In the genomic region with DNA sequence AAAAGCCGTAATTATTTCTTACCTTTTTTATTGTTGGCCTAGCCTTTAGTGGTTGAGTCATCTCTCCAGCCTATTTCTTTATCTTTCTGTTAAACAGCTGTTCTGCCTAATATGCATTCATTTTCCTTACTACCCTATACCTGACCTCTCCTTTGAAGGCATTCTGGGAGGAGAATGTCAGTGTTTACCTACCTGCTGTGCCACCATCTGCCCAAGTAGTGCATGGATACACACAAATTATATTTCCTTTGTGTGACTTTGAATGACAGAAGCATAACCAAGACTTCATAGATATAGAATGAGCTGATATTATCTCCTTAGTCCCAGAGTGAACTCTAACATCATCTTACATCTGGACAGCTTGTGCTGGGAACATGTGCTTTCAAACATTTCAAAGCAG, we compare ENCODE assay signal across 29 mouse cellular contexts.
DNase-seq lines count a peak whose midpoint lies in the region; ATAC-seq and TF ChIP-seq lines count a peak whose summit lies in the region.
"Had no signal": no experiment of that assay in that cellular context is flagged by ENCODE, and none has a peak within 500 bp of the region (broad histone marks: within the 10 kb centered on the region; RNA-seq: fewer than 3 reads in every experiment).

No protein-coding gene starts in this region.

- no peak overlapping the region for H3K9ac ChIP-seq in hindbrain, postnatal 0 days (replicated peaks; ENCODE audit: low read length)
- H3K9ac ChIP-seq in hindbrain, embryonic 13.5 days: no peak overlapping the region
- H3K9ac ChIP-seq in embryonic facial prominence, embryonic 14.5 days (ENCODE audit: low read depth, low read length): no peak overlapping the region
- H3K9ac ChIP-seq: forebrain, embryonic 13.5 days; hindbrain, embryonic 12.5 days; liver, embryonic 14.5 days; lung, embryonic 14.5 days had no signal

- H3K27me3 ChIP-seq in hindbrain, postnatal 0 days (ENCODE audit: insufficient read depth, low read length): no peaks in the 10 kb centered on the region
- H3K27me3 ChIP-seq in hindbrain, embryonic 13.5 days: no peaks in the 10 kb centered on the region
- no peaks in the 10 kb centered on the region for H3K27me3 ChIP-seq in embryonic facial prominence, embryonic 14.5 days (replicated peaks; ENCODE audit: control insufficient read depth, insufficient read depth, low read length)
- H3K27me3 ChIP-seq: CH12.LX; forebrain, embryonic 13.5 days; hindbrain, embryonic 12.5 days had no signal

- no peaks in the 10 kb centered on the region for H3K36me3 ChIP-seq in hindbrain, postnatal 0 days (ENCODE audit: insufficient read depth, low read length)
- no peaks in the 10 kb centered on the region for H3K36me3 ChIP-seq in hindbrain, embryonic 13.5 days
- no peaks in the 10 kb centered on the region for H3K36me3 ChIP-seq in embryonic facial prominence, embryonic 14.5 days (ENCODE audit: control insufficient read depth, insufficient read depth, low read length)
- H3K36me3 ChIP-seq: hindbrain, embryonic 12.5 days; midbrain, embryonic 10.5 days had no signal

- no peak overlapping the region for H3K4me2 ChIP-seq in hindbrain, postnatal 0 days (ENCODE audit: low read depth, low read length)
- H3K4me2 ChIP-seq in hindbrain, embryonic 13.5 days: no peak overlapping the region
- H3K4me2 ChIP-seq in embryonic facial prominence, embryonic 14.5 days (ENCODE audit: low read depth, low read length): no peak overlapping the region
- H3K4me2 ChIP-seq: forebrain, embryonic 13.5 days; heart, embryonic 11.5 days; hindbrain, embryonic 12.5 days; lung, embryonic 14.5 days had no signal

- H3K4me3 ChIP-seq in hindbrain, postnatal 0 days (ENCODE audit: low read length): no peak overlapping the region
- H3K4me3 ChIP-seq in hindbrain, embryonic 13.5 days: no peak overlapping the region
- H3K4me3 ChIP-seq in embryonic facial prominence, embryonic 14.5 days (ENCODE audit: low read depth, low read length): no peak overlapping the region
- H3K4me3 ChIP-seq: forebrain, embryonic 13.5 days; hindbrain, embryonic 12.5 days; midbrain, embryonic 10.5 days had no signal

- H3K4me1 ChIP-seq in hindbrain, postnatal 0 days (ENCODE audit: insufficient read depth, low read length): no peaks in the 10 kb centered on the region; the same call in 1 of the 2 replicates
- H3K4me1 ChIP-seq in hindbrain, embryonic 13.5 days (replicated peaks): no peaks in the 10 kb centered on the region
- H3K4me1 ChIP-seq in embryonic facial prominence, embryonic 14.5 days (ENCODE audit: control insufficient read depth, insufficient read depth, low read length): no peaks in the 10 kb centered on the region
- H3K4me1 ChIP-seq: forebrain, embryonic 13.5 days; hindbrain, embryonic 12.5 days; midbrain, embryonic 10.5 days had no signal

- 86% methylated on average over 1 of the region's 1 CpGs for WGBS in hindbrain, postnatal 0 days
- 89% methylated on average over 1 of the region's 1 CpGs for WGBS in hindbrain, embryonic 13.5 days
- 86% methylated on average over 1 of the region's 1 CpGs for WGBS in embryonic facial prominence, embryonic 14.5 days

- ATAC-seq in hindbrain, postnatal 0 days: no peak
- no peak for ATAC-seq in hindbrain, embryonic 13.5 days (ENCODE audit: low FRiP score)
- no peak for ATAC-seq in embryonic facial prominence, embryonic 14.5 days (ENCODE audit: low read depth)
- ATAC-seq: activated CD4-positive, CD25-positive, alpha-beta regulatory T cell, adult 4 months; forebrain, embryonic 13.5 days; midbrain, embryonic 16.5 days had no signal

- peak; percentile 4 to 8 for DNase-seq in cerebellum, adult 18-20 months
- no peak for DNase-seq in cerebellum, postnatal 4 days (ENCODE audit: low spot score in 2 of 2)
- peak; percentile 46 for DNase-seq in hindbrain, postnatal 0 days (ENCODE audit: low spot score)
- peak; percentile 1 for DNase-seq in cerebellum, adult 9-11 months
- peak; percentile 22 for DNase-seq in embryonic facial prominence, embryonic 14.5 days (ENCODE audit: low spot score)
- DNase-seq in kidney, adult 18-20 months: no peak
- DNase-seq in gastrocnemius, postnatal 10 days: no peak
- DNase-seq: adrenal gland, adult 2 months; adrenal gland, postnatal 36 days; gastrocnemius, postnatal 36 days; heart, adult 18-20 months; heart, postnatal 36 days; kidney, adult 2 months; kidney, postnatal 4 days; layer of hippocampus, postnatal 36 days; liver; lung, embryonic 14.5 days; lung, postnatal 14 days; thymus, adult 2 months; thymus, postnatal 36 days had no signal

- H3K9me3 ChIP-seq in hindbrain, postnatal 0 days (ENCODE audit: low read length): no peaks in the 10 kb centered on the region
- no peaks in the 10 kb centered on the region for H3K9me3 ChIP-seq in hindbrain, embryonic 13.5 days
- H3K9me3 ChIP-seq in embryonic facial prominence, embryonic 14.5 days (ENCODE audit: control insufficient read depth, low read length): no peaks in the 10 kb centered on the region
- H3K9me3 ChIP-seq: forebrain, embryonic 13.5 days; hindbrain, embryonic 12.5 days; midbrain, embryonic 10.5 days had no signal

- no peak overlapping the region for H3K27ac ChIP-seq in hindbrain, postnatal 0 days
- H3K27ac ChIP-seq in hindbrain, embryonic 13.5 days: no peak overlapping the region
- H3K27ac ChIP-seq in embryonic facial prominence, embryonic 14.5 days (replicated peaks; ENCODE audit: low read depth, low read length): no peak overlapping the region
- H3K27ac ChIP-seq: forebrain, embryonic 13.5 days; hindbrain, embryonic 12.5 days; liver, embryonic 14.5 days; midbrain, embryonic 10.5 days had no signal

- no peak for TF ChIP-seq CTCF in hindbrain, postnatal 0 days (IDR thresholded peaks at IDR 0.05; ENCODE audit: low read depth)

Comparison
In these comparisons a context has a peak if more than half of its experiments do, and no peak if none do; other contexts are left out.
1. DNase-seq: peak in cerebellum, adult 18-20 months (2 of 2), hindbrain, postnatal 0 days (single experiment), cerebellum, adult 9-11 months (single experiment) and embryonic facial prominence, embryonic 14.5 days (single experiment); none in cerebellum, postnatal 4 days (0 of 2), kidney, adult 18-20 months (single experiment) and gastrocnemius, postnatal 10 days (single experiment).